Mouse (Mus musculus) embryonic facial prominence, embryonic 14.5 days (tissue): ENCODE results near the gene Mbd5. TPM values are rescaled to one million over a fixed set of nuclear protein-coding genes. Genes with fewer than 3 reads are reported as not detected.

Experiments
- ATAC-seq: fragments of 200-750 bp; cut with Nextera tagmentation; 2 replicates; pipeline ENCODE4 v1.8.0; 2017; ENCODE audit warnings: low read depth, moderate number of reproducible peaks, moderate TSS enrichment
- DNase-seq: peaks from one replicate; pipeline ENCODE4 v3.0.0-alpha.2; 2015; ENCODE audit warnings: low spot score
- H3K27ac ChIP-seq: fragments of 300-500 bp; sonication (generic); replicated peaks from 2 replicates; pipeline ENCODE4 v1.5.1; 2014; ENCODE audit warnings: low read depth, mild to moderate bottlenecking, low read length, moderate library complexity
- H3K27me3 ChIP-seq: fragments of 300-500 bp; sonication (generic); replicated peaks from 2 replicates; pipeline ENCODE4 v1.6.1; 2014; ENCODE audit warnings: low read length; ENCODE audit not compliant: control insufficient read depth, insufficient read depth
- H3K36me3 ChIP-seq: fragments of 300-500 bp; sonication (generic); 2 replicates; pipeline ENCODE4 v1.6.1; 2014; ENCODE audit warnings: low read length, mixed read lengths; ENCODE audit not compliant: control insufficient read depth, insufficient read depth
- H3K4me1 ChIP-seq: fragments of 300-500 bp; sonication (generic); 2 replicates; pipeline ENCODE4 v1.6.1; 2014; ENCODE audit warnings: antibody characterized with exemption, low read length; ENCODE audit not compliant: control insufficient read depth, insufficient read depth
- H3K4me2 ChIP-seq: fragments of 300-500 bp; sonication (generic); 2 replicates; pipeline ENCODE4 v1.6.1; 2014; ENCODE audit warnings: low read depth, mild to moderate bottlenecking, low read length, moderate library complexity, mixed read lengths
- H3K4me3 ChIP-seq: fragments of 300-500 bp; sonication (generic); 2 replicates; pipeline ENCODE4 v1.5.1; 2014; ENCODE audit warnings: low read depth, mild to moderate bottlenecking, low read length
- H3K9ac ChIP-seq: fragments of 300-500 bp; sonication (generic); 2 replicates; pipeline ENCODE4 v1.6.1; 2014; ENCODE audit warnings: low read depth, mild to moderate bottlenecking, low read length, moderate library complexity, mixed read lengths
- H3K9me3 ChIP-seq: fragments of 300-500 bp; sonication (generic); 2 replicates; pipeline ENCODE4 v1.6.1; 2016; ENCODE audit warnings: low read length; ENCODE audit not compliant: control insufficient read depth
- WGBS: fragments of 180-500 bp; shearing (Covaris S2); extraction: QIAGEN DNeasy Blood & Tissue Kit; methylation state at CpG from one replicate; pipeline ENCODE4 v1.1.7; 2014; 5-methylcytosine and 5-hydroxymethylcytosine counted together
- polyA plus RNA-seq: library from polyadenylated mRNA; unstranded; fragments of >200 nt; fragmentation: Nextera tagmentation; extraction: Ambion mirVana; gene quantifications from 2 replicates; pipeline ENCODE4 v1.2.1, GENCODE M21; 2014

Mbd5 gene
- polyA plus RNA-seq, result 21.0 and 23.5 TPM in 2 replicates

DNA sequence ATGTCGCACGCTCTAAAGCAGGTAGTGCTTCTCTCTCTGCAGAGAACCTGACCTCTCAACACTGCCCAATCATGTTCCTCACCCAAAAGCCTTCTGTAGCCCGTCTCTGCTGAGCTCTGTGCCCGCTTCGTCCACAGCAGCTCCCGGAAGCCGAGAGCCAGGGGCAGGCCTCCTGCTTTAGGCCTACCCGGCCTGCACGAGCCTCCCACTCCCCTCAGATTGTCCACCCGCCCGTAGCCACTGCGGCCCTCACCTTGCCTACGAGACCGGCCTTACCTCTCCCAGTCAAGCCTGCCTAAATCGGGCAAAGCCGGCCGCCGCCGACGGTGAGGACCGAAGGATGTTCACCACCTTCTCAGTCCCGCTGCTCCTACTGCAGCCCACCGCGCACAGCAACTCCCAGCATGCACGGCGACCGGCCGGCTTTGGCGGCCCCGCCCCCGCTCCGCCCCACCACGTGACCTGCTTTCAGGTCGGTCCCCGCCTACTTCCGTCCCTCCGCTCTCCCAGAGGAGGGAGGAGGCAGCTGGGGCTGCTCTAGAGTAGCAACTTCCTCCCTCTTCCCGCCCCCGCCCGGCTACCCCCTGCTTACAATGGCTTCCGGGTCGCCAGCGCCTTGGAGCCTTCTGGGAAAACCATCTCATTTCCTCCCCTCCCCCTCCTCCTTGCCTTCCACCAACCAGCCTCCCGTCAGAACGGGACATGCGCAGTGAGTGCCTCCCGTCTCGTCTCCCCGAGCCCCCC is at the start of gene Mbd5:
Gene Mbd5, plus strand, starts transcription at position 668 of the 744 bp plus-strand sequence.
- H3K27me3 ChIP-seq, result no peaks in the 10 kb centered on the region
- peaks cover 12% of the 10 kb centered on the region for H3K4me1 ChIP-seq
- H3K27ac ChIP-seq, result peak within 1 kb of the TSS; percentile 94
- H3K36me3 ChIP-seq, result no peaks in the 10 kb centered on the region
- ATAC-seq (peak; percentile 100), DNase-seq (peak; percentile 100)
- H3K9me3 ChIP-seq, result no peaks in the 10 kb centered on the region
- H3K9ac ChIP-seq, result peak within 1 kb of the TSS; percentile 92
- peak within 1 kb of the TSS; percentile 92 for H3K4me3 ChIP-seq
- WGBS, result 1% methylated on average over 27 of the region's 49 CpGs
- peak within 1 kb of the TSS; percentile 74 for H3K4me2 ChIP-seq

DNA sequence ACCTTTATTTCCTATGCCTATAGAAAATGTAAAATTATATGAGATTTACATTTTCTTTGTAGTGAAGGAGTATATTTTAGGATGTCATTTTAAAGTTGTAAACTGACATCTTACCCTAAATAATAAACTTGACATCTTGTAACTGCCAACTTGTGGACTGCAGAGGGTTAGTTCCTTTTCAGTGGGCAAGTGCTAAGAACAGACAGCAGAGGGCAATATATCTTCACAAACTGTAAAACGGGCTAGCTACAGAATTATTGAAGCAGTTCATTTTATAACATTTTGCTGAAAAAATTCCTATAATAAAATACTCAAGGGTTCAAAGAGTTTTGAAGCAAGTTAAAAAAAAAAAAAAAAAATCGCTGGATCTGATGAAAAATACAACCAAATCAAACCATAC is 40.4 kb upstream of the Mbd5 start:
- ATAC-seq, result no peak
- DNase-seq, result peak; percentile 53
- Histone ChIP-seq H3K36me3 (peaks cover 46% of the 10 kb centered on the region), H3K4me3 (no peak overlapping the region), H3K27ac (no peak overlapping the region), H3K27me3 (no peaks in the 10 kb centered on the region), H3K9ac (no peak overlapping the region), H3K4me2 (no peak overlapping the region), H3K9me3 (no peaks in the 10 kb centered on the region), H3K4me1 (no peaks in the 10 kb centered on the region)
- 52% methylated on average over 2 of the region's 2 CpGs for WGBS

GRCm38 (mm10) chr2:48914185-48914584 is 35.1 kb upstream of the Mbd5 start:
- Histone ChIP-seq H3K27me3 (no peaks in the 10 kb centered on the region), H3K4me3 (no peak overlapping the region), H3K4me1 (no peaks in the 10 kb centered on the region), H3K4me2 (no peak overlapping the region), H3K9me3 (no peaks in the 10 kb centered on the region), H3K36me3 (peaks cover 52% of the 10 kb centered on the region), H3K9ac (no peak overlapping the region), H3K27ac (no peak overlapping the region)
- WGBS, result 79% methylated on average over 1 of the region's 1 CpGs
- no peak for ATAC-seq
- no peak for DNase-seq

DNA sequence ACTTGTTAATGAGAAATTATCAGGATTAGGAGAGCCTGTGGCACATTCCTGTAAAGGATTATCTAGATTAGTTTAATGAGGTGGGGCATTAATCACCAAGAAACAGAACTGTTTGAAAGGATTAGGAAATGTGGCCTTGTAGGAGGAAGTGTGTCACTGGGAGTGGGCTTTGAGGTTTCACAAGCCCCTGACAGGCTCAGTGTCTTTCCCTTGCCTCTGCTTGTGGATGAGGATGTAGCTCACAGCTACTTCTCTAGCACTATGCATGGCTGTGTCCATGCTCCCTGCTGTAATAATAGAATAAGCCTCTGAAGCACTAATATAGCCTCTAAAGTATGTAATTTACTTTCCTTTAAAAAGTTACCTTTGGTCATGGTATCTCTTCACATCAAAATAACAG is 33.5 kb upstream of the Mbd5 start:
- Histone ChIP-seq H3K4me1 (no peaks in the 10 kb centered on the region), H3K4me3 (no peak overlapping the region), H3K27ac (no peak overlapping the region), H3K9ac (no peak overlapping the region), H3K4me2 (no peak overlapping the region), H3K27me3 (no peaks in the 10 kb centered on the region), H3K9me3 (no peaks in the 10 kb centered on the region), H3K36me3 (peaks cover 47% of the 10 kb centered on the region)
- DNase-seq (no peak), ATAC-seq (no peak)

DNA sequence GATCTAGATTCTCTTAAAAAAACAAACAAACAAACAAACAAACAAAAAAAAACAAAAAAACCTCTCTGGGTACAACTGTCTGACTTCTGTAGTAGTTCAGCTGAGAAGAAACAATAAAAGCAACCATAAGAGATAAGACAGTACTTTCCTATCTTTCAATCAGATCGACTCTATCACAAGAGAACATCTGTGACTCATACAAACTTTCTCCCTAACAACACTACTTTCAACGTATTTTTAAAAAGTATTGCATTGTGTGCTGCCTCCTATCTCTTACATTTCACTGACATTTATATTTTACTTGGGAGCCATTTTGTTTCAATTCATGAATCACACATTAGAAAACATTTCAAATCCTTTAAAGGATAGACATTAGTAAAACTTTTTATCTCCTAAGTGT is 14.2 kb upstream of the Mbd5 start:
- DNase-seq, result no peak
- no peaks in the 10 kb centered on the region for H3K4me1 ChIP-seq
- WGBS, result 89% methylated on average over 2 of the region's 2 CpGs
- H3K36me3 ChIP-seq, result peaks cover 41% of the 10 kb centered on the region
- no peaks in the 10 kb centered on the region for H3K9me3 ChIP-seq
- no peak overlapping the region for H3K27ac ChIP-seq
- H3K9ac ChIP-seq, result no peak overlapping the region
- H3K27me3 ChIP-seq, result no peaks in the 10 kb centered on the region
- H3K4me2 ChIP-seq, result no peak overlapping the region
- no peak for ATAC-seq
- no peak overlapping the region for H3K4me3 ChIP-seq

GRCm38 (mm10) chr2:48947761-48948160 is 1.5 kb upstream of the Mbd5 start:
- Histone ChIP-seq H3K27me3 (no peaks in the 10 kb centered on the region), H3K36me3 (no peaks in the 10 kb centered on the region), H3K9ac (peak overlapping the region; percentile 92), H3K4me1 (peaks cover 12% of the 10 kb centered on the region), H3K27ac (no peak overlapping the region), H3K9me3 (no peaks in the 10 kb centered on the region), H3K4me2 (peak overlapping the region; percentile 74), H3K4me3 (peak overlapping the region; percentile 92)
- WGBS, result 57% methylated on average over 3 of the region's 3 CpGs
- ATAC-seq (no peak), DNase-seq (no peak)

DNA sequence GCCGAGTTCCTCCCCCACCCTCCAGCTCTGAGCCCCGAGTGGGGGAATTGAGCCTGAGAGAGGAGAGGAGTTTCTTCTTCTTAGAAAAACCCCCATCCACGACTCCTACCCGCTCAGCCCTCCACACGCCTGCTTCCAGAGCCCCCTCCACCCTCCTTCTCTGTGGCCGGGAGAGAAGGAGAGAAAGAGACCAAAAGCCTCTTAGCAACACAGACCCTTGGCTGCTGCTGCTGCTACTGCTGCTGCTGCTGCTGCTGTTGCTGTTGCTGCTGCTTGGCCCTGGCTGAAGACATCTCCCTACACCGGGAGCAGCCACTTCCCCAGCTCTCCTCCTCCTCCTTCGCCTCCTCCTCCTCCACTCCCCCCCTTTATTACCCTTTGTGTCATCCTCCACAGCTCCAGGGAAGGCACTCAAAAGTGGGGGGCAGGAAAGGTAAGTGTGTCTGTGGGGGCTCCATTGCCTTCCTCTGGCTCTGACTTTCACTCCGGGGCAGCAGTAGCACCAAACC is 489 bp downstream of the Mbd5 start:
- H3K36me3 ChIP-seq, result no peaks in the 10 kb centered on the region
- peak overlapping the region; percentile 94 for H3K27ac ChIP-seq
- H3K27me3 ChIP-seq, result no peaks in the 10 kb centered on the region
- peak; percentile 53 for ATAC-seq
- peak overlapping the region; percentile 92 for H3K4me3 ChIP-seq
- WGBS, result 2% methylated on average over 9 of the region's 9 CpGs
- H3K4me1 ChIP-seq, result peaks cover 12% of the 10 kb centered on the region
- no peak for DNase-seq
- H3K9me3 ChIP-seq, result no peaks in the 10 kb centered on the region
- peak overlapping the region; percentile 60 for H3K4me2 ChIP-seq
- H3K9ac ChIP-seq, result peak overlapping the region; percentile 80

DNA sequence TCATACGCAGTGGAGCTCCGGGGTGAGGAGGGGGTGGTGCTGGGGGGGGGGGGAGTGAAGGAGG is 776 bp downstream of the Mbd5 start, which contains the start of gene Orc4:
Gene Orc4, minus strand, starts transcription at position 26 of the 64 bp plus-strand sequence.
- no peak for ATAC-seq
- WGBS, result 0% methylated on average over 2 of the region's 2 CpGs
- H3K4me2 ChIP-seq, result peak within 1 kb of the TSS; percentile 74
- peak within 1 kb of the TSS; percentile 94 for H3K27ac ChIP-seq
- no peak for DNase-seq
- H3K9me3 ChIP-seq, result no peaks in the 10 kb centered on the region
- no peaks in the 10 kb centered on the region for H3K36me3 ChIP-seq
- peak within 1 kb of the TSS; percentile 92 for H3K4me3 ChIP-seq
- H3K9ac ChIP-seq, result peak within 1 kb of the TSS; percentile 92
- no peaks in the 10 kb centered on the region for H3K27me3 ChIP-seq
- H3K4me1 ChIP-seq, result peaks cover 12% of the 10 kb centered on the region

DNA sequence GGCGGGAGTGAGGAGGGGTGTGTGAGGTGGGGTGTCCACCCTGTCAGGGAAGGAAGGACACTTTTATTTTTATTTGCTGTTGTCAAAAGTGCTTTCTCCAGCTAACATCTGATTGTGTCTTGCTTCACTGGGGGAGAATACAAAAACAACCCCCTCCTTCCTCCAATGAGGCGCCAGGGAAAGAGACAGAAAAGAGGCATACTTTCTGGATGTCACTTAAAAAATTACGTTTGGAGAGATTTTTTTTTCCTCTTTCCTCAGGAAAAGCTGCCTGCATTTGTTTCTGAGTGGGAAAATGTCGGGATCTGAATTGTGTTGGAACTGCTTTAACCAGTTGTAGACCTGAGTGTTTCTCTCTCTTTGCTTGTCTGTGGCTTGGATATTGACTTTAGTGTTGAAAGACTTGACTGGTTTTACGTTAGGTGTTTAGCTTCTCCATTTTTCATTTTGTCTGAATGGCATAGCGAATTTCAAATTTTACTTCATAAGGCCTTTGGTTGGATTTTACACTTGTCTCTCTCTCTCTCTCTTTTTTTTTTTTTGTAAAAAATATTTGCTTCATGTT is 1.1 kb downstream of the Mbd5 start:
- 10% methylated on average over 5 of the region's 6 CpGs for WGBS
- Histone ChIP-seq H3K27ac (peak overlapping the region; percentile 94), H3K9ac (peak overlapping the region; percentile 80), H3K9me3 (no peaks in the 10 kb centered on the region), H3K4me1 (peaks cover 12% of the 10 kb centered on the region), H3K4me3 (peak overlapping the region; percentile 92), H3K4me2 (peak overlapping the region; percentile 60), H3K36me3 (no peaks in the 10 kb centered on the region), H3K27me3 (no peaks in the 10 kb centered on the region)
- peak; percentile 12 for DNase-seq
- no peak for ATAC-seq
